Mouse (Mus musculus): ENCODE data around the gene Zfp668. TPM values are rescaled to one million over a fixed set of nuclear protein-coding genes. Genes with fewer than 3 reads are reported as not detected.
"Not testable (repeated sequence)": the region's sequence is repeated elsewhere in the genome, so short reads cannot be mapped to it uniquely, and the experiment has no call there.

The Zfp668 gene
- polyA plus RNA-seq, 1 experiment from 2014 or later: 16.4 TPM

- Histone ChIP-seq H3K36me3 (peaks cover 49% of the 10 kb centered on the region), H3K4me3 (no peak overlapping the region), H3K4me2 (no peak overlapping the region), H3K9me3 (no peaks in the 10 kb centered on the region), H3K27ac (no peak overlapping the region), H3K9ac (no peak overlapping the region), H3K27me3 (no peaks in the 10 kb centered on the region), H3K4me1 (peaks cover 6% of the 10 kb centered on the region; the same call in 1 of the 2 replicates)
- ATAC-seq (ENCODE audit: insufficient number of reproducible peaks, low FRiP score, low TSS enrichment, low read depth): no peak
- WGBS: 97% methylated on average over 18 of the region's 18 CpGs
Observed at GRCm38 (mm10) chr7:127867641-127868040, 9.0 kb downstream of the Zfp668 start.

- no peak for ATAC-seq (ENCODE audit: insufficient number of reproducible peaks, low FRiP score, low TSS enrichment, low read depth)
- H3K27ac ChIP-seq: no peak overlapping the region
- H3K36me3 ChIP-seq: peaks cover 51% of the 10 kb centered on the region
- H3K9me3 ChIP-seq: no peaks in the 10 kb centered on the region
- 92% methylated on average over 12 of the region's 12 CpGs for WGBS
- no peak overlapping the region for H3K9ac ChIP-seq
- H3K4me1 ChIP-seq: peaks cover 6% of the 10 kb centered on the region; the same call in 1 of the 2 replicates
- no peak overlapping the region for H3K4me3 ChIP-seq
- no peaks in the 10 kb centered on the region for H3K27me3 ChIP-seq
- H3K4me2 ChIP-seq: no peak overlapping the region
Observed at GRCm38 (mm10) chr7:127866434-127866833, 10.2 kb downstream of the Zfp668 start.

GRCm38 (mm10) chr7:127858258-127858657 is 18.4 kb downstream of the Zfp668 start:
- no peak overlapping the region for H3K9ac ChIP-seq
- H3K4me1 ChIP-seq: no peaks in the 10 kb centered on the region
- no peak overlapping the region for H3K27ac ChIP-seq
- H3K4me3 ChIP-seq: no peak overlapping the region
- H3K4me2 ChIP-seq: no peak overlapping the region
- WGBS: 93% methylated on average over 6 of the region's 6 CpGs
- H3K27me3 ChIP-seq: no peaks in the 10 kb centered on the region
- 0 out of 2 replicates have a peak, but pooled peaks cover 4% of the 10 kb centered on the region for H3K36me3 ChIP-seq
- no peaks in the 10 kb centered on the region for H3K9me3 ChIP-seq
- no peak for ATAC-seq (ENCODE audit: insufficient number of reproducible peaks, low FRiP score, low TSS enrichment, low read depth)

GRCm38 (mm10) chr7:127850906-127851305 is 25.7 kb downstream of the Zfp668 start:
- Histone ChIP-seq H3K9me3 (no peaks in the 10 kb centered on the region), H3K4me2 (no peak overlapping the region), H3K9ac (no peak overlapping the region), H3K4me3 (no peak overlapping the region), H3K4me1 (no peaks in the 10 kb centered on the region), H3K27me3 (no peaks in the 10 kb centered on the region), H3K27ac (no peak overlapping the region), H3K36me3 (peaks cover 26% of the 10 kb centered on the region)
- 55% methylated on average over 5 of the region's 5 CpGs for WGBS
- ATAC-seq (ENCODE audit: insufficient number of reproducible peaks, low FRiP score, low TSS enrichment, low read depth): no peak

GRCm38 (mm10) chr7:127849973-127850875 is 26.4 kb downstream of the Zfp668 start:
- Histone ChIP-seq H3K36me3 (peaks cover 32% of the 10 kb centered on the region), H3K4me2 (no peak overlapping the region), H3K9ac (no peak overlapping the region), H3K27ac (peak overlapping the region; percentile 17; the same call in 1 of the 2 replicates), H3K4me3 (no peak overlapping the region), H3K9me3 (no peaks in the 10 kb centered on the region), H3K4me1 (no peaks in the 10 kb centered on the region), H3K27me3 (no peaks in the 10 kb centered on the region)
- ATAC-seq (ENCODE audit: insufficient number of reproducible peaks, low FRiP score, low TSS enrichment, low read depth): no peak
- 73% methylated on average over 6 of the region's 6 CpGs for WGBS

GRCm38 (mm10) chr7:127842001-127842718 is 34.5 kb downstream of the Zfp668 start:
- Histone ChIP-seq H3K27me3 (no peaks in the 10 kb centered on the region), H3K4me3 (peak overlapping the region; percentile 82), H3K9me3 (no peaks in the 10 kb centered on the region), H3K4me1 (peaks cover 12% of the 10 kb centered on the region), H3K27ac (peak overlapping the region; percentile 95), H3K4me2 (peak overlapping the region; percentile 90), H3K36me3 (peaks cover 34% of the 10 kb centered on the region), H3K9ac (peak overlapping the region; percentile 68)
- under 1% methylated on average over 40 of the region's 40 CpGs for WGBS
- 0 out of 2 replicates have a peak, but pooled peaks have one; percentile 25 for ATAC-seq (ENCODE audit: insufficient number of reproducible peaks, low FRiP score, low TSS enrichment, low read depth)

- H3K4me2 ChIP-seq: peak overlapping the region; percentile 90
- ATAC-seq (ENCODE audit: insufficient number of reproducible peaks, low FRiP score, low TSS enrichment, low read depth): peak; percentile 94
- H3K9me3 ChIP-seq: no peaks in the 10 kb centered on the region
- H3K4me3 ChIP-seq: peak overlapping the region; percentile 82
- peak overlapping the region; percentile 95 for H3K27ac ChIP-seq
- no peaks in the 10 kb centered on the region for H3K27me3 ChIP-seq
- H3K36me3 ChIP-seq: peaks cover 27% of the 10 kb centered on the region
- under 1% methylated on average over 40 of the region's 46 CpGs for WGBS
- H3K9ac ChIP-seq: peak overlapping the region; percentile 68
- H3K4me1 ChIP-seq: peaks cover 12% of the 10 kb centered on the region
Observed at GRCm38 (mm10) chr7:127841340-127842000, 35.2 kb downstream of the Zfp668 start.

GRCm38 (mm10) chr7:127840886-127841285 is 35.7 kb downstream of the Zfp668 start:
- Histone ChIP-seq H3K4me2 (peak overlapping the region; percentile 90), H3K4me3 (peak overlapping the region; percentile 82), H3K4me1 (peaks cover 12% of the 10 kb centered on the region), H3K27ac (peak overlapping the region; percentile 95), H3K9ac (peak overlapping the region; percentile 68), H3K9me3 (no peaks in the 10 kb centered on the region), H3K27me3 (no peaks in the 10 kb centered on the region), H3K36me3 (peaks cover 21% of the 10 kb centered on the region)
- ATAC-seq (ENCODE audit: insufficient number of reproducible peaks, low FRiP score, low TSS enrichment, low read depth): no peak; the same call in 1 of the 2 replicates
- WGBS: under 1% methylated on average over 15 of the region's 15 CpGs

- Histone ChIP-seq H3K36me3 (peaks cover 16% of the 10 kb centered on the region), H3K4me1 (peaks cover 12% of the 10 kb centered on the region), H3K4me2 (0 out of 2 replicates have a peak overlapping the region, but pooled peaks have one; percentile 90)
- H3K9ac ChIP-seq; H3K27ac ChIP-seq; H3K4me3 ChIP-seq; H3K9me3 ChIP-seq; H3K27me3 ChIP-seq; ATAC-seq (ENCODE audit: insufficient number of reproducible peaks, low FRiP score, low TSS enrichment, low read depth): not testable (repeated sequence)
- WGBS: 88% methylated on average over 2 of the region's 2 CpGs
Observed at GRCm38 (mm10) chr7:127840031-127840430, 36.6 kb downstream of the Zfp668 start.

- H3K27me3 ChIP-seq; H3K27ac ChIP-seq; H3K9me3 ChIP-seq; H3K9ac ChIP-seq; H3K4me1 ChIP-seq; H3K4me2 ChIP-seq; H3K36me3 ChIP-seq; H3K4me3 ChIP-seq; ATAC-seq (ENCODE audit: insufficient number of reproducible peaks, low FRiP score, low TSS enrichment, low read depth): not testable (repeated sequence)
- 78% methylated on average over 4 of the region's 4 CpGs for WGBS
Observed at GRCm38 (mm10) chr7:127837878-127838277, 38.8 kb downstream of the Zfp668 start.

- no peaks in the 10 kb centered on the region for H3K36me3 ChIP-seq
- no peak overlapping the region for H3K4me2 ChIP-seq
- H3K27ac ChIP-seq: no peak overlapping the region
- H3K4me3 ChIP-seq: no peak overlapping the region
- H3K9ac ChIP-seq: no peak overlapping the region
- H3K4me1 ChIP-seq: peaks cover 6% of the 10 kb centered on the region
- no peaks in the 10 kb centered on the region for H3K9me3 ChIP-seq
- H3K27me3 ChIP-seq: no peaks in the 10 kb centered on the region
- WGBS: 91% methylated on average over 5 of the region's 5 CpGs
- ATAC-seq (ENCODE audit: insufficient number of reproducible peaks, low FRiP score, low TSS enrichment, low read depth): no peak
Observed at GRCm38 (mm10) chr7:127837473-127837872, 39.2 kb downstream of the Zfp668 start.

All from limb, embryonic 15.5 days (tissue).